Mouse (Mus musculus): ENCODE data around the gene Krt33a. TPM values are rescaled to one million over a fixed set of nuclear protein-coding genes. Genes with fewer than 3 reads are reported as not detected.

Gene Krt33a
- polyA plus RNA-seq, 1 experiment from 2014 or later = not detected

DNA sequence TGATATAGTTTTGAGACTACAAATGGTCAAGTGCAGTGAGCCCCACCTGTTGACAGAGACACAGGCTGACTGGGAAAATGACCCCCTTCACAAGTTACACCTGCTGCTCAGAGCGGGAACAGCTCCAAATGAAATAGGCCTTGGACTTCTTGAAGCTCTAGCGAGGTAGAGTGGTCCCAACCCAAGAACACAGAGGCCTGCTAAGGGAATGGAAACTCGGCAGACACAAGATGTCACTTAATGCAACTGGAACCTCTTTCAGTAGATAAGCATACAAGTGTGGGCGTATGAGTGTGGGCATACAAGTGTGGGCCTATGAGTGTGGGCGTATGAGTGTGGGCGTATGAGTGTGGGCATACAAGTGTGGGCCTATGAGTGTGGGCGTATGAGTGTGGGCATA is 16.9 kb downstream of the Krt33a start:
- no peak overlapping the region for H3K4me2 ChIP-seq (ENCODE audit: low read depth, low read length)
- H3K9me3 ChIP-seq (replicated peaks; ENCODE audit: control insufficient read depth, low read length) = no peaks in the 10 kb centered on the region
- ATAC-seq (replicated peaks; ENCODE audit: insufficient number of reproducible peaks, low FRiP score, low TSS enrichment, low read depth) = no peak

GRCm38 (mm10) chr11:99994384-99994661 is 21.7 kb downstream of the Krt33a start:
- 73% methylated on average over 4 of the region's 4 CpGs for WGBS
- Histone ChIP-seq H3K9me3 (replicated peaks; ENCODE audit: control insufficient read depth, low read length) (no peaks in the 10 kb centered on the region), H3K4me1 (ENCODE audit: control insufficient read depth, insufficient read depth, low read length) (no peaks in the 10 kb centered on the region), H3K9ac (replicated peaks; ENCODE audit: low read length) (no peak overlapping the region), H3K4me2 (ENCODE audit: low read depth, low read length) (no peak overlapping the region), H3K4me3 (ENCODE audit: low read depth, low read length) (no peak overlapping the region), H3K27ac (replicated peaks; ENCODE audit: low read depth, low read length) (no peak overlapping the region), H3K36me3 (replicated peaks; ENCODE audit: control insufficient read depth, insufficient read depth, low read depth, low read length) (no peaks in the 10 kb centered on the region), H3K27me3 (ENCODE audit: control insufficient read depth, insufficient read depth, low read length) (0 out of 2 replicates have a peak, but pooled peaks cover 2% of the 10 kb centered on the region)
- ATAC-seq (replicated peaks; ENCODE audit: insufficient number of reproducible peaks, low FRiP score, low TSS enrichment, low read depth) (no peak), DNase-seq (ENCODE audit: low spot score) (no peak)

More for the DNA sequence above, 16.9 kb downstream of the Krt33a start:
- H3K27ac ChIP-seq (replicated peaks; ENCODE audit: low read depth, low read length) = no peak overlapping the region
- H3K36me3 ChIP-seq (replicated peaks; ENCODE audit: control insufficient read depth, insufficient read depth, low read depth, low read length) = no peaks in the 10 kb centered on the region
- H3K27me3 ChIP-seq (ENCODE audit: control insufficient read depth, insufficient read depth, low read length) = no peaks in the 10 kb centered on the region
- no peaks in the 10 kb centered on the region for H3K4me1 ChIP-seq (ENCODE audit: control insufficient read depth, insufficient read depth, low read length)
- no peak overlapping the region for H3K4me3 ChIP-seq (ENCODE audit: low read depth, low read length)
- H3K9ac ChIP-seq (replicated peaks; ENCODE audit: low read length) = no peak overlapping the region
- no peak for DNase-seq (ENCODE audit: low spot score)
- 92% methylated on average over 7 of the region's 7 CpGs for WGBS

- 26% methylated on average over 26 of the region's 26 CpGs for WGBS
- peak within 1 kb of the TSS; percentile 25; the same call in 1 of the 2 replicates for H3K9ac ChIP-seq (replicated peaks; ENCODE audit: low read length)
- no peak within 1 kb of the TSS for H3K27ac ChIP-seq (replicated peaks; ENCODE audit: low read depth, low read length)
- H3K27me3 ChIP-seq (ENCODE audit: control insufficient read depth, insufficient read depth, low read length) = 0 out of 2 replicates have a peak, but pooled peaks cover 2% of the 10 kb centered on the region
- ATAC-seq (replicated peaks; ENCODE audit: insufficient number of reproducible peaks, low FRiP score, low TSS enrichment, low read depth) (no peak), DNase-seq (ENCODE audit: low spot score) (no peak)
- H3K36me3 ChIP-seq (replicated peaks; ENCODE audit: control insufficient read depth, insufficient read depth, low read depth, low read length) = no peaks in the 10 kb centered on the region
- no peaks in the 10 kb centered on the region for H3K9me3 ChIP-seq (replicated peaks; ENCODE audit: control insufficient read depth, low read length)
- H3K4me1 ChIP-seq (ENCODE audit: control insufficient read depth, insufficient read depth, low read length) = no peaks in the 10 kb centered on the region
- H3K4me3 ChIP-seq (ENCODE audit: low read depth, low read length) = no peak within 1 kb of the TSS
- H3K4me2 ChIP-seq (ENCODE audit: low read depth, low read length) = peak within 1 kb of the TSS; percentile 21
These were observed 22.2 kb downstream of the Krt33a start, which contains the start of gene Krtap17-1 for GRCm38 (mm10) chr11:99993620-99994383. Krtap17-1 (minus strand) TSS chr11:99993994.

DNA sequence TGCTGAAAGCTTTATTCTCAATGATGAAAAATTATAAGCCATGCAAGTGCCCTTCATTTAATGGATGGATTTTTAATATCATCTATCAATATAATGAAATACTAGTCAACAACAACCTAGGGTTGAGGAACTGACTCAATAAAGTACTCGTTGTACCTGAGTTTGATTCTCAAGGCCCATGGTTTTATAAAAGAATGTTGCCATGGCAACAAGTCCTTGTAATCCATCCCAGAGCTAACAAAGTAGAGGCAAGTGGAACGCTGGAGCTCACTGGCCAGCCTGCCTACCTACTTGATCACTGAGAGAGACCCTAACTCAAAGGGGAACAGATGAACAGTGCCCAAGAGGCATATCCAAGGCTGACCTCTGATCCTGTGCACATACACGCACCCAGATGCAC is 25.4 kb downstream of the Krt33a start:
- Histone ChIP-seq H3K9ac (replicated peaks; ENCODE audit: low read length) (no peak overlapping the region), H3K36me3 (replicated peaks; ENCODE audit: control insufficient read depth, insufficient read depth, low read depth, low read length) (no peaks in the 10 kb centered on the region), H3K9me3 (replicated peaks; ENCODE audit: control insufficient read depth, low read length) (no peaks in the 10 kb centered on the region), H3K4me2 (ENCODE audit: low read depth, low read length) (no peak overlapping the region), H3K27me3 (ENCODE audit: control insufficient read depth, insufficient read depth, low read length) (0 out of 2 replicates have a peak, but pooled peaks cover 2% of the 10 kb centered on the region), H3K4me1 (ENCODE audit: control insufficient read depth, insufficient read depth, low read length) (no peaks in the 10 kb centered on the region), H3K27ac (replicated peaks; ENCODE audit: low read depth, low read length) (no peak overlapping the region), H3K4me3 (ENCODE audit: low read depth, low read length) (no peak overlapping the region)
- DNase-seq (ENCODE audit: low spot score) (no peak), ATAC-seq (replicated peaks; ENCODE audit: insufficient number of reproducible peaks, low FRiP score, low TSS enrichment, low read depth) (no peak)
- 81% methylated on average over 3 of the region's 3 CpGs for WGBS

DNA sequence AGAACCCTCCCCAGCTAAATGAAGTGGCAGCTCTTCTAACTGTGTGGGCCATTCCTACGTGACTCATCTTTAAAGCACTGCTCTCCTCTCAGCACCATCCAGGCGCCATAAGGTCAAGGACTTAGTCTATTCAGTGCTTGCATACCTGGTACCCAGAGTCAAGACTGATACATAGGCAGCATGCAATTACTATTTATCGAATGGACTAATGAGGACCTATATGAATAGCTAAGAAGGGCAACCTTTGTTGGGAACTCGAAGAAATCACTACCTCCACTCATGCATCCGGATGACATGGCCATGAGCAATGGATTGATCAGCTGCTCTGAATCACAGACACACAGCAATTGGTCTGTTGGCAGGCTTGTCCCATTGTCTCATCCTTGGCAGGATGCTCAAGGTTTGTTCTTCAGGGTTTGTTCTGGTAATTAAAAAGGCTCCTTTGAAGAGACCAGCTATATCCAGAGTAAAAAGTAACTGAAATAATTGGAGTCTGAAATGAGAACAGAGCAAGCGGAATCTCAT is 26.1 kb downstream of the Krt33a start:
- DNase-seq (ENCODE audit: low spot score) (no peak), ATAC-seq (replicated peaks; ENCODE audit: insufficient number of reproducible peaks, low FRiP score, low TSS enrichment, low read depth) (no peak)
- 86% methylated on average over 6 of the region's 6 CpGs for WGBS

DNA sequence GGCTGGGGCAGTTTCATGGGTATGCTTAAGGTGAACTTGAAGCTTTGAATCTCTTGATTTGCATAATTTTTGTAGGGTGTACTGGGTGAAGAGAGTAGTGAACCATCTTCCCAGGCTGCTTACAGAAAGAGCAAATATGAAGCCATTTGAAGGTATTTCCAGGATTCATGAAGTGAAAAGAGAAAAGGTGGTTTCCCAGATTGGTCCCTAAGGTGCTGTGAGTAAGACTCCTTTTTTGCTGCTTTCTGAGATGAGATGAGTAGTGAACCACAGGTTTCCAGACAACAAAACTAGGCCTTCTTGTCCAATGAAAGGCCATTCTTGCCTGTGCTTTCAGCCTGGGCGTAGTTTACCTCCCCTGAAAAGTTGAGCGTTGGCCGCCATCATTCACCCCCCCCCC is 27.5 kb downstream of the Krt33a start:
- ATAC-seq (replicated peaks; ENCODE audit: insufficient number of reproducible peaks, low FRiP score, low TSS enrichment, low read depth) (no peak), DNase-seq (ENCODE audit: low spot score) (no peak)
- Histone ChIP-seq H3K4me3 (ENCODE audit: low read depth, low read length) (no peak overlapping the region), H3K4me1 (ENCODE audit: control insufficient read depth, insufficient read depth, low read length) (no peaks in the 10 kb centered on the region), H3K36me3 (replicated peaks; ENCODE audit: control insufficient read depth, insufficient read depth, low read depth, low read length) (no peaks in the 10 kb centered on the region), H3K4me2 (ENCODE audit: low read depth, low read length) (no peak overlapping the region), H3K27me3 (ENCODE audit: control insufficient read depth, insufficient read depth, low read length) (no peaks in the 10 kb centered on the region), H3K27ac (replicated peaks; ENCODE audit: low read depth, low read length) (no peak overlapping the region), H3K9ac (replicated peaks; ENCODE audit: low read length) (no peak overlapping the region), H3K9me3 (replicated peaks; ENCODE audit: control insufficient read depth, low read length) (no peaks in the 10 kb centered on the region)
- 91% methylated on average over 3 of the region's 3 CpGs for WGBS

More for the DNA sequence above, 26.1 kb downstream of the Krt33a start:
- Histone ChIP-seq H3K9ac (replicated peaks; ENCODE audit: low read length) (no peak overlapping the region), H3K4me3 (ENCODE audit: low read depth, low read length) (no peak overlapping the region), H3K4me2 (ENCODE audit: low read depth, low read length) (no peak overlapping the region), H3K27me3 (ENCODE audit: control insufficient read depth, insufficient read depth, low read length) (0 out of 2 replicates have a peak, but pooled peaks cover 2% of the 10 kb centered on the region), H3K9me3 (replicated peaks; ENCODE audit: control insufficient read depth, low read length) (no peaks in the 10 kb centered on the region), H3K27ac (replicated peaks; ENCODE audit: low read depth, low read length) (no peak overlapping the region), H3K4me1 (ENCODE audit: control insufficient read depth, insufficient read depth, low read length) (no peaks in the 10 kb centered on the region), H3K36me3 (replicated peaks; ENCODE audit: control insufficient read depth, insufficient read depth, low read depth, low read length) (no peaks in the 10 kb centered on the region)

DNA sequence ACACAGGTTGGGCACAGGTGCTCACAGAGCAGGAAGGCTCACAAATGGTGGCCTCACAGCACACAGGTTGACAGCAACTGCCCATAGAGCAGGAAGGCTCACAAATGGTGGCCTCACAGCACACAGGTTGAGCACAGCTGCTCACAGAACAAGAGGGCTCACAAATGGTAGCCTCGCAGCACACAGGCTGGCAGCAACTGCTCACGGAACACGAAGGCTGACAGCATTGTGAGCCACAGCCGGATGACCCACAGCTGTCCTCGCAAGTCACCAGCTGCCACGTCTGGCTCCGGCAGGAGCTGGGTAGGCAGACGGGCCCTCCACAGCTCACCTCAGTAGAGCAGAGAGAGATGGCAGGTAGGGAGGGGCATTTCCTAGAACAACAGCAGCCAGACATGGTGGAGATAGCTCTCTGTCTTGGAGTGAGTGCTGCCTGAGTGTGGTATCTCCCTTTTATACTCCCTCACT is 29.8 kb downstream of the Krt33a start, which contains the start of gene Krtap16-1:
TSS of gene Krtap16-1 (minus strand) at position 418 of the 468 bp plus-strand sequence.
- Histone ChIP-seq H3K27ac (replicated peaks; ENCODE audit: low read depth, low read length) (no peak within 1 kb of the TSS), H3K4me3 (ENCODE audit: low read depth, low read length) (no peak within 1 kb of the TSS), H3K9ac (replicated peaks; ENCODE audit: low read length) (no peak within 1 kb of the TSS), H3K4me2 (ENCODE audit: low read depth, low read length) (no peak within 1 kb of the TSS), H3K4me1 (ENCODE audit: control insufficient read depth, insufficient read depth, low read length) (no peaks in the 10 kb centered on the region), H3K36me3 (replicated peaks; ENCODE audit: control insufficient read depth, insufficient read depth, low read depth, low read length) (no peaks in the 10 kb centered on the region), H3K27me3 (ENCODE audit: control insufficient read depth, insufficient read depth, low read length) (no peaks in the 10 kb centered on the region), H3K9me3 (replicated peaks; ENCODE audit: control insufficient read depth, low read length) (no peaks in the 10 kb centered on the region)
- WGBS = 80% methylated on average over 8 of the region's 8 CpGs
- ATAC-seq (replicated peaks; ENCODE audit: insufficient number of reproducible peaks, low FRiP score, low TSS enrichment, low read depth) = no peak
- no peak for DNase-seq (ENCODE audit: low spot score)
